Mouse (Mus musculus): Measurements from ENCODE around the gene Pex6.

Pex6 gene

DNA sequence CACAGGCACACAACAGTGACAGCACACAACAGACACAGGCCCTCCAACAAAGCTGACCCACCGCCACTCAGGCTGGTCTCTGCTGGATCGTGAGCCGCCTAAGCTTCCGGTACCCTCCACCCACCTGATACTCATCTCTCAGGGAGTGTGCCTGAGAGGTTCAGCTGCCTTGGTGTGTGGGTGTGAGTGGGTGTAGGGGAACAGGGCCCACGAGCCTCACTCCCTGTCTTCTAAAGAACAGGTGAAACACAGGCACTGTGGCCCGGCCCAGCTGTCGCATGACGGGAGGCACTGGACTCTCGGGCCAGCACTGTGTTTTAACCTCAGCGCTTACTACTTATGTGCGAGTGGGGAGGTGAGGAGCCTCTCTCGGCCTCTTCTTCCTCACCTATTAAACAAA lies 9.2 kb upstream of the Pex6 start:
- no peak for DNase-seq

DNA sequence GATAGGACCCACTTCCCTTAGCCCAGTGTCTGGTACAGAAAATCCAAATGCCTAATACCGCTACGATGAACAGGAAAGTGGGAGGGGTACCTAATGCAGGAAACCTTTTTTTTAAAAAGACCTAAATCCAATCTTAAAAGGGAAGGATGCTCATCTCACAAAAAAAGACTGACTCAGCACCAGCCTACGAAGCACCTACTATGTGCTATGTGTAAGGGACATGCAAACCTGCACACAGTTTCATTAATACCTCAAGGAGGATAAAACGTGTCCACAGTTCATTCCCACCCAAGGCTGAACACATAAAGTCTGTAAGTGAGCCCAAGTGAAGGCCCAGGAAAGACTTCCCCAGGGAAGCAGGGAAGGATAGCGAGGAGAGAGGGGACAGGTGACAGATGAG lies 8.8 kb upstream of the Pex6 start:
- no peak for DNase-seq

- DNase-seq: no peak
Observed at GRCm38 (mm10) chr17:46703971-46704886, 7.0 kb upstream of the Pex6 start.

DNA sequence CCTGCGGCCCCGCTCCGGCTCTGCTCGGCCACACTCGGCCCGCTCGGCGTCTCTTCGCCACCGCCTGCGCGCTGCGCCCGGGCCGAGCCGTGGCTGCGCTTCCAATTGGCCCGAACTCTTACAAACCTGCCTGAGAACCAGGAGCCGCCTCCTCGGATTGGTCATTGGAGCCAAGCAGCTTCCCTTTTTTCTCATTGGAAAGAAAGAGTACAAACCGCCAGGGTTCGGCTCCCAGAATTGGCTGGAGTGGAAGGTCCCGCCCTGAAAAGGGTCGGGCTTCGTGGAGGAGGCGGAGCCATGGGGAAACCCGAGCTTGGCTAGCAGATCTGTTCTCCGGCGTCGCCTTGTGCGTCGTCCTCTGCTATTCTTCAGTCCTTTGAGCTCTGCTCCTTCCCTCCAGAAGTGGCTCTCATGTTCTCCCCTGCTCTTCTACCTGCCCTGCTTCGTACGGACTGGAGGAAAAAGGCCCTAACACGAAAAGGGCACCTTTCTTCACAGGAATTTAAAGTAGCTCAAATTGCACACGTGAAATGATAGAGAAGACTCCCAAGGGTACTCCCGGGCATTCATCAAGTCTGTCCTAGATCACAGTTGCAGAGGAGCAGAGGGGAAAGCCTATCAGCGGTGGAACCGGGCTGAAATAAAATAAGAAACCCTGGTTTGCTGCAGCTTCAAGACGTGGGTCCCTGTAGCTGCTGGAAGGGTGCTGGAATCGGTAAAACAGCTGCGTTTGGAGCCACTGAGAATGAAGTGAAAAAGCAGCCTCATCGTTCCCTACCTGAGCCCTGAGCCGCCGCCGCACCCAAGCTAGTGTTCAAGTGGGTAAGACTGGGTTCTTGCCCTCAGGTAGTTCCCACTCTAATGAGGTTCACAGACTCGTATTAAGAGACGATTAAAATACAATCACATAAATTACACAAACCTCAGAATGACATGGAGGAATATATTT lies 6.1 kb upstream of the Pex6 start, which contains the start of gene Ppp2r5d:
Gene Ppp2r5d, minus strand, starts transcription at position 225 of the 949 bp plus-strand sequence.
- peak; percentile 98 for DNase-seq

DNA sequence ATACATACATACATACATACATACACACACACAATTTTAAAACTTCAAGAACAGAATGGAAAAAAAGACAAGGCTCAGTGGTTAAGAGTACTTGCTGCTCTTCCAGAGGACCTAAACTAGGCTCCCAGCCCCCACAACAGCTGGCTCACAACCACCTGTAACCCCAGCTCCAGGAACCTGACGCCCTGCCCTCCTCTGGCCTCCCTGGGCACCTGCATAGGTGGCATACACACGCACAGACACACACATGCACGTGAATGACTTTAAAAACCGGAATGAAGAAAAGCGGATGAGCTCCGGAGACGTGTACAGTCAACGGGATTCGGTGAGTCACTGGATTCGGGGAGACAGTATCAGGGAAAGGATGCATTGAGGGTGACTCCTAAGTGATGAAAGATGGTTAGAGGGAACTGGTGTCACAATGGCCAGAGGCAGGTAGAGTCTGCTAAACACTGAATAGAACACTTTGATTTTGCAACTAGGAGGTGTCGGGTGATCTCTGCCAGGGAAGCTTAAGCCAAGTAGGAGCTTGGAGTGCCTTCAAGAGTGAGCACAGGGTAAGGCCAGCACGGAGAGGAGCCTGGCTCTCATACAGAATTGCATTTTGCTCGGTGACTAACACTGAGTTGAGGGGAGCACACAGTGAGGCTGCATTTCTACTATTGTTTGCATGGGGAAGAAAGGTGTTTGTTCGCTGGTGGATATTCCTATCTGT lies 4.7 kb upstream of the Pex6 start:
- no peak for DNase-seq

- DNase-seq: peak; percentile 27
Observed at GRCm38 (mm10) chr17:46711612-46712271, 479 bp downstream of the Pex6 start.

- DNase-seq: no peak
Observed at GRCm38 (mm10) chr17:46712442-46712841, 1.2 kb downstream of the Pex6 start.

GRCm38 (mm10) chr17:46713849-46714248 lies 2.6 kb downstream of the Pex6 start:
- DNase-seq: no peak

GRCm38 (mm10) chr17:46714756-46715481 lies 3.7 kb downstream of the Pex6 start:
- no peak for DNase-seq

GRCm38 (mm10) chr17:46721077-46721476 lies 9.8 kb downstream of the Pex6 start:
- no peak for DNase-seq

DNA sequence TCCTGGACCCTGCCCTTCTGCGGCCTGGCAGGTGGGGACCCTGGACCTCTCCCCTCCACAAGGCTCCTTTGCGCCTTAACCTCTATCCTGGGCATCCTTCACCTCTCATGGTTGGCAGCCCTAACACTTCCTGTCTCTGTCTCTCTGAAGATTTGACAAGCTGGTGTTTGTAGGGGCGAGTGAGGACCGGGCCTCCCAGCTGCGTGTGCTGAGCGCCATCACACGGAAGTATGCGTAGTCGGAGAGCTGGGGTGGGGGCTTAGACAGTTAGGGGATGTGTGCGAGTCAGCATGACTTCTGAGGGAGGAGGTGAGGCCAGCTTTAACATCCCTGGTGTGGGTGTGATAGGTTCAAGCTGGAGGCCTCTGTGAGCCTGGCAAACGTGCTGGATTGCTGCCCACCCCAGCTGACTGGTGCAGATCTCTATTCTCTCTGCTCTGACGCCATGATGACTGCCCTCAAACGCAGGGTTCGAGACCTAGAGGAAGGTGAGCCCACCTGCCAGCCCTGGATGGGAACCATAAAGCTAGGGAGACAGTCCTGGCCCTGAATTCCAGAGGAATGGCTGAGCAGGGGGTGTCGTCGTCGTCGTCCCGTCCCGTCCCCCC lies 13.3 kb downstream of the Pex6 start:
- DNase-seq: no peak

DNA sequence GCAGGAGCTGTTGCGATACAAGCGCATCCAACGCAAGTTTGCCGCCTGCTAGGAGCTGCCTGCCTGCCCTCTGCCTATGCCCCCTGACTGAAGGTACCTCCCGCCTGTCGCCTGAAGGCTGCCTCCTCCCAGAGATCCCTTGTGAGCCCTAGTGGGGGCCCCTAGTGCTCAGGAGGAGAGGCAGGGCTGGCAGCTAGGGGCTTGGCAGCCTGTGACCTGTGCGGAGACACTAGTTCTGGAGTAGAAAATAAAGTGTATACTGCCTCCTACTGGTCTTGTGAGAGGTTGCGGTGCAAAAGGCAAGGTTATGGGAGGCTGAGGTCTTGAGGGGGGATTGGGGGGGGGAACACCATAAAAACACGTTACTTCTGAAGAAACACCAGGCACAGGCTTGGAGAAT lies 14.0 kb downstream of the Pex6 start:
- DNase-seq: no peak

- DNase-seq: no peak
Observed at GRCm38 (mm10) chr17:46725731-46726645, 14.7 kb downstream of the Pex6 start.

- no peak for DNase-seq
Observed at GRCm38 (mm10) chr17:46727271-46727670, 16.0 kb downstream of the Pex6 start.

DNA sequence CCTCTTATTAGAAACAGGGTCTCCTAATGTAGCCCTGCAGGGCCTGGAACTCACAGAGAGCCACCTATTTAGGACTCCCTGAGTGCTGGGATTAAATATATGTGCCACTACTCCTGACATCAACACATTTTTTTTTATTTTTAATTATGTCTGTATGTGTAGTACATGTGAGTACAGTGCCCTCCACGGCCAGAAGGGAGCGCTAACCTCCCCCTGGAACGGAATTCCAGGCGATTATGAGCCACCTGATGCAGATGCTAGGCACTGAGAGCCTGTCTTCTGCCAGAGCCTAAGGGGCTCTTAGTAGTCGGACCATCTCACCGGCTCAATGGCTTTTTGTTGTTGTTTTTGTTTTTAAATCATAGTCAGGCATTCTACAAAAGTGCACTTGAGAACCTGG lies 16.8 kb downstream of the Pex6 start:
- peak; percentile 56 for DNase-seq

DNA sequence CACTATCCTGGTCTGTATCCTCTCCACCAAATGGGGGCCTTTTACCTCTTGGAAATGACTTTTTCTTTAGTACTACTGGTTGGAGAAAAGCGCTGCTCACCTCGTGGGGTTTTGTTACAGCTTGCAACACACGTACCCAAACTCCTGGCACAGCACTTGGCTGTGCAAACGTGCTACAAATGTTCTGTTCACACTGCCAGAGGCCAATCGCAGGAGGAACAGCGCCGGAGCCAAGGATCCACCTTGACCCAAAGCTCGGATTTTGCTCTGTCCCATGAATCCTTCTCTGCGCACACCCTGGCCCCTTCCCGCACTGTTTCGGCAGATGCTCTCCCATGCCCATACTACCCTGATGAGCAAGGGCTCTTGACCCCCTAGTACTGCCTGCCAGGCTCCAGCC lies 17.2 kb downstream of the Pex6 start:
- no peak for DNase-seq

DNA sequence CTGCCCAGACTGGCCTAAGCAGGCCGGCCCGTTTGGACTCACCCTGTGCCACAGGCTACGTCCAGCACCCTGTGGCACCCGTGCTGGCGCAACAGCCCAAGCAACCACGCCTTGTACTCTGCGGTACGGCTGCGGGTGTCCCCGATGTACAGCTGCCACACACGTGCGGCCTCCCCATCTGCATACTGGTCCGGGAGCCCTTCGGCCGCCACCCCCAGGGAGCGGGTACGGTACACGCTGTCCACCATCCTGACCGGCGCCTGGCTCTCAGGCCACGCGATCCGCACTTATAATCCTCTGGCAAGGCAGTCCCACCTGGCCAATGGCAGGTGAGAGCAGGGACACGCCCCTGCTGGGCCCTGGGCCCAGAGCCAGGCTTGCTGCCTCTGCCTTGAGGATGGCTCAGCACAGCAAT lies 17.6 kb downstream of the Pex6 start, which contains the start of gene Gnmt:
Gene Gnmt, minus strand, starts transcription at position 265 of the 415 bp plus-strand sequence.
- DNase-seq: peak; percentile 94

DNA sequence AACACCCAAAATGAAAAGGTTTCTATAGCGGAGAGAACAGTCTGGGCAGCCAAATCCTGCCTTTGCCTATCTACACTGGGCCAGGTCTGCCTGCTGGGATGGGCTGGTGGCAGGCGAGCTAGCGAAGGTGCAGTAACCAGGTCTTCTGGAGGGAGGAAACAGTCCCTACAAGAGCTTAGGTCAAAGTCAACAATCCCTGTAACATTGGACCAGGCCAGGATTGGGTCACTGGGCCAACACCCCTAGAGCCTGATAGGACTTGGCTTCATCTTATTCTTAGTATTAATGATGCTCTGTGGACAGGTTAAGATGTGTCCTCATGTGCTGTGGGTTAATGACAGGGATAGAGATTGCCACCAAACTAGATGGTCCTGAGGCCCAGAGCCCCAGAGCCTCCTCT lies 22.8 kb downstream of the Pex6 start:
- DNase-seq: no peak

DNA sequence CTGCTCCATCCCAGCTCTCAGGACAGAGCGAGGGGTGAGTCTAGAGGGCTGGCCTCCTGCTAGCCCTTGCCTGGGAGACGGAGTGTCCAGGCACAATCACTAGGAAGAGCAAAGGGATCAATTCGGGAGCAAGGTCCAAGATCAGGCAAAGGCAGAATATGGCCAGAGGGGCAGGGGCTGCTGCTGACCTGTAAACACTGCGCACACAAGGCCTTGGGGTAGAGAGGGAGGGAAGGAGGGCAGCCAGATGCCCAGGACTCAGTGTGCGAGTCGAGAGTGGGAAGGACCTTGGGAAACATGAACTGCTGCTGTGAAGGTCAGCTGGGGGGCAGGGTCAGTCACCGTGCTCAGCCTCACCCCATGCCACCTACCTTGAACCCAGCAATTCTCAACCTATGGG lies 24.0 kb downstream of the Pex6 start:
- DNase-seq: no peak

DNA sequence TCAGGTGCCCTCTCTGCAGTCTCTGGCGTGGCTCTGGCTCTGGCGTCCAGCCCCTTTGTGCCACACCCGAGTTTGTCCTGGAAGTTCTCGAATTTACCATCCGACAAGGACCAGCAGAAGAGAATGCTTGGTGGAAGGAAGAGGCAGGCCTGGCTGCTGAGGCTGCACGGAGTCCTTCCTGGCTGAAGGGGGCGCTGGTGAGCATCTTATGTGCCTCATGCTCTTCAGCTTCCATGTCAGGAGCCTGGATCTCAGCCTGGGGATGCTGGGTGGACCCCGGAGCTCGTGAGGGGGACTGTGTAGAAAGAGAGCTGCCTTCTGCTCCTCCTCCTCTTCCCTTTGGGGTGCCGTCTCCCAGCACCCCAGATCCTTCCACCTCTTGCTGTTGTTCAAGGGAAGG lies 24.9 kb downstream of the Pex6 start:
- no peak for DNase-seq

Data from kidney, adult 11 months (tissue).